Mouse (Mus musculus) right cerebral cortex, postnatal 36 days (tissue): ENCODE results near the gene Tesk1.
A peak's percentile ranks its signal among the peaks of the same experiment; 100 is the strongest.

Source experiments
- DNase-seq, 2 experiments: peaks; one replicate each; pipeline ENCODE4 v3.0.0; 2022; ENCODE audit warnings: low spot score in 2 of 2, mixed read lengths in 1 of 2

The Tesk1 gene

DNA sequence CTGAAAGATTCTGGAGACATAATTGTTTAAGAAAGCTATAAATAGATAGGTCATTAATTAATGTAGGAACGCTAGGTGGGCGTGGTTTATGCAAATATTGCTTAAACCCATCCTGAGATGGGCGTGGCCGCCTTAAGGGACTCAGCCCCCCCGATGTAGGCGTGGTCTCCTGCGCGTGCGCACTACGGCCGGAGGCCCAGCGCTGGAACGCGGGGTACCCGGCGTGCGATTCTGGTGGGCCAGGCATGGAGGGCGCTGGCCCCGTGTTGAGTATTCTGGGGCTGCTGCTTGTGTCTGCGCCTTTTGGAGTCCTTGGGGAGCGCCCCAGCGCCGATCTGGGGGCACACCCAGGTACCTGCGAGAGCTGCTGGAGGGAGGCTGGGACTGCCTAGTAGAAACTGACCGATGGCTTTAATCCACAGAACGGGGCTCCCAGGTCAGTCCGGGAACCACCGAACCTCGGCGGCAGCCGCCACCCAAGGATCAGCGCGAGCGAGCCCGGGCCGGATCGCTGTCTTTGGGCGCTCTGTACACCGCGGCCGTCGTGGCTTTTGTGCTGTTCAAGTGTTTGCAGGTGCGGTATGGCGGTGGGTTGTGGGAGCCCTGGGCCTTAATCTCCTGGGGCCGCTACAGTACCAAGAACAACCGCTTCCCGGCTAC is 51.6 kb downstream of the Tesk1 start:
- peak; percentile 93 to 94 for DNase-seq

DNA sequence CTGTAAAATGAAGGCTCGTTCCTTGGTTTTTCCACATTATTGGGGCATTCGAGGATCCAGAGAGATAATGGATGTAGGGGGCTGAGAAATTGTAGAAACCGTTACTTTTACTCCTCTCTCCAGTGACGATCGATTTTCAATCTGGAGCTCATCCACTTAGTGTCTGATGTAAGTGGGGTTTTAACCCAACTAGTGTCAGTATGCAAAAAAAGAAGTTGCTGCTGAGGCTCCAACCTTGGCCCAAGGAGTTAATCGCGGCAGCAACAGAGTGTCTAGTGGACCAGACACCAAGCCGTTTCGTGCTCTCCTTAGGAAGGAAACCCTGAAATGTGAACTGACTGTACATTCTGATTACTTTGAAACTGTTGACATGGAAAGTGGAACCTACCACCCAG is 52.1 kb downstream of the Tesk1 start:
- no peak for DNase-seq

DNA sequence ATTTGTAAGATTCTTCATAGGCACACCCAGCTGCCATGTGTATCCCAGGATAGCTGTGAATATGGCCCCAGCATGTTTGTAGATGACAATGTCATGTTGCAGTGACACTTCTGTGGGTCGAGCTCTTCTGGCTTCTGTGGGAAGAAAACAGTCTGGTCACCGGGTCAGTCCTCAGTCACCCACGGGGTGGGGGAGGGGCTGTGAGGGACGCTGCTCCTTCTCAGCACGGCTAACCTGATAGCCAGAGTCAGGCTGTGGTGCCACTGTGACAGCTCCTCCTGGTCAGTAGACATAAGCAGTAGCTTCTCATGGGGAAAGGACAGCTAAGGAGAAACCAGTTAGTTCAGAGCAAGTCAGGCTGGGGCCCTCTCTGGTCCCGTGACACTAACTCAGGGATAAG is 54.8 kb downstream of the Tesk1 start:
- DNase-seq: no peak

DNA sequence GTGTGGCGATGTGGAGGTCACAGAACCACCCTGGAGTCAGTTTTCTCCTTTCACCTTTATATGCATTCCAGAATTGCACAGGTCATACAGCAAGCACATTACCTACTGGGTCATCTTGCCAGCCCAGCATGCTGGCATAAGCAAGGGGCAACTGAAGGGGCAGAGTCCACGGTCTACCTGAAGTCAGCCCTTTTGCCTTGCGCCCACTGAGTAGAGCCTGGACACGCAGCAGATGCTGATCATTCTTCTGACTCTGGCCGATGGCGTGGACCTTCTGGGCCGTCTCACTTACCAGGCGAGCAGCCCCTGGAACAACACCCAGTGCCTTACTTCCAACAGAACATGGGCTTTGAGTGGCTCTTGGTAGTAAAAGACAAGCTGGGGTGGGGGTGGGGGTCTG is 55.7 kb downstream of the Tesk1 start:
- DNase-seq: no peak
